Mouse (Mus musculus) left cerebral cortex, postnatal 36 days (tissue): ENCODE measurements around the gene Vmn1r196. TPM values are rescaled to one million over a fixed set of nuclear protein-coding genes. Genes with fewer than 3 reads are reported as not detected.
"Not testable (repeated sequence)": the region's sequence is repeated elsewhere in the genome, so short reads cannot be mapped to it uniquely, and the experiment has no call there.

Source experiments
- DNase-seq, 2 experiments: peaks; one replicate each; pipeline ENCODE4 v3.0.0; 2021 to 2022; ENCODE audit warnings: low spot score in 2 of 2, mixed read lengths in 1 of 2
- intact Hi-C: fragments of 180-260 bp; cut with DNase I; formaldehyde crosslinking; loops from one replicate; pipeline ENCODE4 v1.15.1; 2025
- total RNA-seq, 2 experiments: library from RNA; stranded (reverse); gene quantifications; 2 replicates each; pipeline ENCODE4 v1.2.3; 2021

Vmn1r196 gene
- total RNA-seq = not detected

- intact Hi-C loops = no loop called here
These were observed at the start of gene Vmn1r196 for GRCm38 (mm10) chr13:22289620-22290019. TSS of gene Vmn1r196 (plus strand) at chr13:22289920.

GRCm38 (mm10) chr13:22243915-22244314 lies 45.8 kb upstream of the Vmn1r196 start, which contains the start of gene Vmn1r194:
TSS of gene Vmn1r194 (plus strand) at chr13:22244215.
- intact Hi-C loops = no loop called here
- no peak for DNase-seq

More at GRCm38 (mm10) chr13:22289620-22290019, at the start of gene Vmn1r196:
- no peak for DNase-seq

- intact Hi-C loops, DNase-seq: not testable (repeated sequence)
These were observed 19.5 kb upstream of the Vmn1r196 start, which contains the start of gene Vmn1r195 for GRCm38 (mm10) chr13:22270222-22270621. TSS of gene Vmn1r195 (plus strand) at chr13:22270522.

- DNase-seq = no peak
- intact Hi-C loops = no loop called here
These were observed 18.0 kb upstream of the Vmn1r196 start for GRCm38 (mm10) chr13:22271721-22272120.

- intact Hi-C loops = no loop called here
- DNase-seq = no peak
These were observed 5.1 kb upstream of the Vmn1r196 start for GRCm38 (mm10) chr13:22284578-22284977.

- DNase-seq, intact Hi-C loops: not testable (repeated sequence)
These were observed 18.4 kb downstream of the Vmn1r196 start for GRCm38 (mm10) chr13:22308075-22308474.

- intact Hi-C loops = no loop called here
- no peak for DNase-seq
These were observed 25.6 kb downstream of the Vmn1r196 start for GRCm38 (mm10) chr13:22315361-22315760.

- intact Hi-C loops = no loop called here
- no peak for DNase-seq
These were observed 27.6 kb downstream of the Vmn1r196 start for GRCm38 (mm10) chr13:22317366-22317765.

GRCm38 (mm10) chr13:22320091-22320490 lies 30.4 kb downstream of the Vmn1r196 start:
- intact Hi-C loops = no loop called here
- DNase-seq = no peak

- intact Hi-C loops = no loop called here
- no peak for DNase-seq
These were observed 34.6 kb downstream of the Vmn1r196 start, which contains the start of gene Vmn1r197 for GRCm38 (mm10) chr13:22324289-22324688. TSS of gene Vmn1r197 (plus strand) at chr13:22324589.

- no peak for DNase-seq
- intact Hi-C loops = no loop called here
These were observed 43.5 kb downstream of the Vmn1r196 start for GRCm38 (mm10) chr13:22333269-22333668.

GRCm38 (mm10) chr13:22335565-22335964 lies 45.8 kb downstream of the Vmn1r196 start:
- no peak for DNase-seq
- intact Hi-C loops = no loop called here

Other genes starting within 250 kb of the Vmn1r196 start
- gene Hist1h4i, start 248.6 kb upstream of the Vmn1r196 start, total RNA-seq = 10 to 100 TPM; 65.2 to 73.2 TPM
- gene Hist1h2ag, start 247.0 kb upstream of the Vmn1r196 start, total RNA-seq = 10 to 100 TPM in 1 of 2 experiments, 1 to 10 TPM in 1; 8.3 to 11.2 TPM
- 10 to 100 TPM; 11.8 to 12.9 TPM for gene Hist1h2bj, start 246.7 kb upstream of the Vmn1r196 start, total RNA-seq
- gene Vmn1r188, start 205.5 kb upstream of the Vmn1r196 start, total RNA-seq = not detected
- gene Vmn1r189, start 184.1 kb upstream of the Vmn1r196 start, total RNA-seq = not detected
- not detected for gene Vmn1r191, start 106.0 kb upstream of the Vmn1r196 start, total RNA-seq
- not detected for gene Vmn1r192, start 98.8 kb upstream of the Vmn1r196 start, total RNA-seq
- not detected for gene Vmn1r193, start 66.8 kb upstream of the Vmn1r196 start, total RNA-seq
- not detected for gene Vmn1r194, start 45.7 kb upstream of the Vmn1r196 start, total RNA-seq
- not detected for gene Vmn1r195, start 19.4 kb upstream of the Vmn1r196 start, total RNA-seq
- gene Vmn1r197, start 34.7 kb downstream of the Vmn1r196 start, total RNA-seq = not detected
- not detected for gene Vmn1r198, start 60.4 kb downstream of the Vmn1r196 start, total RNA-seq
- not detected for gene Vmn1r199, start 89.9 kb downstream of the Vmn1r196 start, total RNA-seq
- not detected for gene Vmn1r200, start 100.5 kb downstream of the Vmn1r196 start, total RNA-seq
- not detected for gene Vmn1r201, start 182.0 kb downstream of the Vmn1r196 start, total RNA-seq
- under 1 TPM in 1 of 2 experiments, not detected in 1; 0.07 TPM for gene Vmn1r202, start 215.5 kb downstream of the Vmn1r196 start, total RNA-seq
- gene Vmn1r203, start 228.2 kb downstream of the Vmn1r196 start, total RNA-seq = not detected